Mouse (Mus musculus) neutrophil, adult 5-6 weeks (primary cell): ENCODE data around the gene Als2. TPM values are rescaled to one million over a fixed set of nuclear protein-coding genes. Genes with fewer than 3 reads are reported as not detected.

Experiments
- ATAC-seq: fragments of 151-379, 151-347 bp; 2 replicates; pipeline ENCODE4 v1.8.0; 2017; ENCODE audit warnings: mild to moderate bottlenecking, moderate TSS enrichment; ENCODE audit not compliant: insufficient number of reproducible peaks, poor library complexity, low FRiP score, severe bottlenecking; ENCODE audit errors: extremely low read depth
- total RNA-seq: library from RNA; stranded (forward); fragments of 200-1000 nt; gene quantifications from 2 replicates; pipeline ENCODE4 v1.2.3, GENCODE M21; 2017

The Als2 gene
- total RNA-seq, 1 experiment from 2014 or later = 13.3 TPM

GRCm38 (mm10) chr1:59215446-59215845 is 21.6 kb downstream of the Als2 start:
- no peak for ATAC-seq

GRCm38 (mm10) chr1:59212951-59213350 is 24.1 kb downstream of the Als2 start:
- ATAC-seq = no peak

GRCm38 (mm10) chr1:59212076-59212779 is 24.8 kb downstream of the Als2 start:
- no peak for ATAC-seq

- ATAC-seq = no peak
Measured at GRCm38 (mm10) chr1:59211651-59212050, 25.4 kb downstream of the Als2 start.

- no peak for ATAC-seq
Measured at GRCm38 (mm10) chr1:59208331-59208730, 28.7 kb downstream of the Als2 start.

GRCm38 (mm10) chr1:59204489-59204888 is 32.5 kb downstream of the Als2 start:
- ATAC-seq = no peak

GRCm38 (mm10) chr1:59202367-59202766 is 34.7 kb downstream of the Als2 start:
- no peak for ATAC-seq

- no peak for ATAC-seq
Measured at GRCm38 (mm10) chr1:59201561-59201960, 35.5 kb downstream of the Als2 start.

- no peak for ATAC-seq
Measured at GRCm38 (mm10) chr1:59200960-59201359, 36.1 kb downstream of the Als2 start.

- ATAC-seq = no peak
Measured at GRCm38 (mm10) chr1:59194979-59195378, 42.1 kb downstream of the Als2 start.

- ATAC-seq = no peak
Measured at GRCm38 (mm10) chr1:59187786-59188185, 49.2 kb downstream of the Als2 start.

- ATAC-seq = no peak
Measured at GRCm38 (mm10) chr1:59186317-59186716, 50.7 kb downstream of the Als2 start.

GRCm38 (mm10) chr1:59185410-59185809 is 51.6 kb downstream of the Als2 start:
- no peak for ATAC-seq

- no peak for ATAC-seq
Measured at GRCm38 (mm10) chr1:59183045-59183444, 54.0 kb downstream of the Als2 start.

GRCm38 (mm10) chr1:59182373-59182772 is 54.7 kb downstream of the Als2 start:
- no peak for ATAC-seq

GRCm38 (mm10) chr1:59180003-59180402 is 57.0 kb downstream of the Als2 start:
- no peak for ATAC-seq

GRCm38 (mm10) chr1:59178401-59178800 is 58.6 kb downstream of the Als2 start:
- ATAC-seq = no peak

- no peak for ATAC-seq
Measured at GRCm38 (mm10) chr1:59174514-59175373, 62.3 kb downstream of the Als2 start.

- no peak for ATAC-seq
Measured at GRCm38 (mm10) chr1:59173023-59173422, 64.0 kb downstream of the Als2 start.

GRCm38 (mm10) chr1:59171875-59172274 is 65.2 kb downstream of the Als2 start:
- ATAC-seq = no peak
